Mouse (Mus musculus) fat pad, adult 2 months (tissue): ENCODE measurements around the gene Styxl1.

Experiments
- DNase-seq: peaks from one replicate; pipeline ENCODE4 v3.0.0-alpha.2; 2011; ENCODE audit warnings: low read depth, low spot score; ENCODE audit errors: extremely low read depth

Styxl1 gene

GRCm38 (mm10) chr5:135702682-135703192 is 75.4 kb downstream of the Styxl1 start:
- DNase-seq = no peak

GRCm38 (mm10) chr5:135702190-135702589 is 76.0 kb downstream of the Styxl1 start:
- no peak for DNase-seq

- no peak for DNase-seq
These were observed 76.6 kb downstream of the Styxl1 start for GRCm38 (mm10) chr5:135701601-135702000.

- DNase-seq = no peak
These were observed 80.5 kb downstream of the Styxl1 start for GRCm38 (mm10) chr5:135697711-135698111.
